Mouse (Mus musculus) activated CD4-positive, CD25-positive, alpha-beta regulatory T cell, adult 4 months (primary cell): ENCODE data around the gene Krcc1. TPM values are rescaled to one million over a fixed set of nuclear protein-coding genes. Genes with fewer than 3 reads are reported as not detected.
"Not testable (repeated sequence)": the region's sequence is repeated elsewhere in the genome, so short reads cannot be mapped to it uniquely, and the experiment has no call there.

Experiments used
- ATAC-seq: one replicate; pipeline ENCODE4 v1.8.0; 2017
- polyA plus RNA-seq, 2 experiments: library from polyadenylated mRNA; unstranded; fragments of 100-300 nt; shearing (Covaris generic); gene quantifications; one replicate each; pipeline ENCODE4 v1.2.1; 2017

The Krcc1 gene
- polyA plus RNA-seq, 2 experiments from 2014 or later: 88.6 to 106 TPM

DNA sequence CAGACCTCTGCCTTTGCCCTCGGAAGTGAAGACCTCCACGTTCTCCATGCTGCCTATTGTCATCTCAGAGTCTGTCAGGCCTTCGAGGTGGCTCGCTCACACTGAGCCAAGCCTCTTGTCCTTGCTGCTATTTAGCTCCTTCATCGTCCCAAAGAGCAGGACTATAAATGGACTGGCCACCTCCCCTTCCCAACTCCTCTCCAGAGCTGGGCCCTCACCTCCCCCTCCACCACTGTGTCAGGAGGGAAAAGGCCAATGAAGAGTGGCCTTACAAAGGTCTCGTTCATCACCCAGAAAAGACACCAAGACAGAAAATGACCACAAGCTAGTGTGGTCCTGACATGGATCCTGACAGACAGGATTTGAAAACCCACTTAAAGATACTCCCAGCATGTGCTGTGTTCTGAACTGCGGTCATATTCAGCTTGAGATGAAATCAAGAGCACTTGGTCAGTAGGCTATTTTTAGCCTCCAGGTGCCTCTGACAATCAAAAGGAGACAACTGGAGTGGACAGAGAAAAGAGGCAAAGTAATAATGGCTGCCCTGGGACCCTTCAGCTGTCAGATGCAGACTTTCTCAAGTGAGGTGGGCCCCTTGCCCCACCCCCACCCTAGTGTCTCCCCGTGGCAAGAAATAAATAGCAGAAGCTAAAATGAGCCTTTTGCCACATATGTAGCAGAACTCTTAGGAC, 9.2 kb upstream of the Krcc1 start:
- no peak for ATAC-seq

DNA sequence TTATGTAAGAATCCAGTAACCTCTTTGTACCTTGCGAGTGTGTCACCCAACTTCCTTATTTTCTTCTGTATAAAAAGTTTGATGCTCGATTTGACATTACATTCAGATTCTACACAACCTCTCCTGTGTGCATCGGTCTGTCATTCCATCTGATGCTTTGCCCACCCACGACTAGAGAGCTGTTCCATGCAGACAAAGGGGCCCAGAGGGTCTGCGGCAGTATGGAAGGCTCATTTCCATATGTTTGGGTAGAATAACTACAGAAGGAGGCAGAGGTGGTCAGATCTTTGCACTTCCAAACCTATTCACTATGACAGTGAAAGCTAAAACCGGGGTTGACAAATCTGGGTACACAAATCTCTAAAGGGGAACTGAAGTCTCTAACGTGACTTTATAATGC, 3.9 kb upstream of the Krcc1 start:
- ATAC-seq: not testable (repeated sequence)

DNA sequence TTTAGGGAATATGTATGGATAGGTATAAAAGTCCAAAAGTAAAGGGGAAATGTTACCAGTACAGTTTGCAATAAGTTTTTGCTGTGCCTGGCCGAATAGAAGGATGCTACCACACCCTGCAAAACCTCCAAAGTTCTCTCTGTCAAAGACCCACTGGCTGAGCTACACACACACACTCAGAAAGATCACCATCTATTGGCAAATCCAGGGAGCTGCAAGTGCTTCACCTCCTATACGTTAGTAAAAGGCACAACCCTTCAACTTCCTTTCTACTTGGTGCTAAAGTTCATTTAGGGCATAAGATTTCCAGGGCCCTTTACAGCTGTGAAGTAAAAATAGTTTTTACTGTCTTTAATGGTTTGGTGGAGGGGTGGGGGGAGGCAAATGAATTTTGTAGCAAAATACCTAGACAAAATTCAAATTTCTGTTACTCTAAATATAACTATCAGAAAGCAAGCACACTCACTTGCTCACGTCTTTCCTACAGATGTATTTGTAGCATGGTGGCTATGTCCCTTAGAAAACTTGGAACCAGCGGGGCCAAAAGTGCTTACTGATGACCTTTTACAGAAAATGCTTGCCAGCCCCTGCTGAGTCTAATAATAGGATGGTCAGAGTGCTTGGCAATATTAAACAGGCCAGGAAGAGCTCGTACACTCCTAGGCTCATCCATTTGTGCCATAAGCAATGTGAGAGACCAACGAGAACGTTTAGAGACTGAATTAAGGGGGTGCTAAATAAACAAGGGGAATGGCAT, 2.4 kb upstream of the Krcc1 start:
- ATAC-seq: no peak

DNA sequence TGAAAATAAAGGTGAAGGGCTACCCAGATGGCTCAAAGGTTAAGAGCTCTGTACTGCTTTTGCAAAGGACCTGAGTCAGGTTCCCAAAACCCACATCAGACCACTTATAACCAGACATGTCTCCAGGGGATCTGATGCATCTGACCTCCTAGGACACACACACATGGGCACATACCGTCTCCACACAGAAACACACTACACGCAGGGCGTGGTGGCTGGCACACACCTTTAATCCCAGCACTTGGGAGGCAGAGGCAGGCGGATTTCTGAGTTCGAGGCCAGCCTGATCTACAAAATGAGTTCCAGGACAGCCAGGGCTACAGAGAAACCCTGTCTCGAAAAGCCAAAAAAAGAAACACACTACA, 1.8 kb upstream of the Krcc1 start:
- not testable (repeated sequence) for ATAC-seq

DNA sequence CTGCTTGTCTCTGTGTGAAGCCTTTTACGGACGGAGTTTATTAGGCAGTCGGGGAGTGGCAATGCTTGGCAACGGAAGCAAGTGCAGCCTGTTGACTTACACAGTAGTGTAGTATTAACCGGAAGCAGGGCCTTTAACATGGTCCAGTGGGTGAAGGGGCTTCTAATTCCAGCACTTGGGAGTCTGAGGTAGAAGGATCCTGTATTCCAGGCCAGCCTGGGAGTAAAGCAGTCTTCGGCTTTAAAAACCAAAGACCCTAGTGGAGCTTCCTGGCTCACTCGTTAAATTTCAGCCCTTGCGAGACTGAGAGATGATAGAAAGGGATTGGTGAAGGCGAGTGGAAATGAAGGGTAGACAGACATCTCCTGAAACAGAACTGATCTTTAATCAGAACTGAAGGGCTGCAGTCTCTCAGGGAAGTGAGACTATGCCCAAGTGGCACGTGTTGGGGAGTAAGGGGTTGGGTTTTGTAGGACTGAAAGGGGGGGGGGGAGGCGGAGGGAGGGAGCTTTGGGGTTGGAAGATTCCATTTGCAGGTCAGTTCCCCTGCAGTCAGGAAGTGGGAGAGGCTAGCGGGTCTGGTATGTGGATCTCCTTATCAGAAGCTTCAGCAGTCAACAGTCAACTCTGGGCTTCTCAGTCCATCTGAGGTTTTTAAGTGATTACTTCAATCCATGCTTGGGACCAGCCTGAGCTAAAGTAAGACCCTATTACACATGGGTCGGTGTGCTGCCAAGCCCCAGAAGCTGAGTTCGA, 998 bp upstream of the Krcc1 start:
- ATAC-seq: no peak

DNA sequence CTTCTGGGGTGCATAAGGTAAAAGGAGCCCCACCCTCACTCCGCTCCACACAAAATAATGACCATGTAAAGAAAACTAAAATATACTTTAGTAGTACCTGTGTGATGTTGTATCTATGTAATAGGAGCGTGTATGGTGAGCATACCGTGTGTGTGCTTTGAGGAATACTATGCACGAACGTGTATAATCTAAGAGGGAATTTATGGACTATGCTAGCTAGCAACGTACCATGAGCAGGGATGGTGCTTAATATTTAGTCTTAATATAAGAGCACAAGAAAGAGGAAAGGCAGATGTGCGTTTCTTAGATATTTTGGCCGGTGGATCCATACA, 454 bp upstream of the Krcc1 start:
- ATAC-seq: peak; percentile 8

DNA sequence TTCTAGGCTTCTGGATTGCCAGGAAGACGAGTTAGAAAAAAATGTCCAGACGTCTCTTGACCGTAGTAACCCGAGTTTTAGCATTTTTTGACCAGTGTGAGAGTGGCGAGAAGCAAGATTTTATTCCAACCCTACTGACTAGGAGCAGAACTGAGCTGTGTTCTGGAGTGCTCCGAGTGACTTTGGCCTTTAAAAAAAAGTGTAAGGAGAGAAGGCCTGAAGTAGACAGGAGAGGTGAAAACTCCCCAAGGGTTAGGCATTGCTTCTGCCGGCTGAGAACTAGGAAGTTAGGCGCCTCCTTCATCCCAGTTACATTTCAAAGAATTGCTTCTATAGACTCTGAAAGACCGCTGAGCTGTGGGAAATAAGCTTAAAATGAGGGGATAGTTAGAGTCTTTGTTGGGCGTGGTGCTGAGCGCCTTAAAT, 852 bp downstream of the Krcc1 start:
- no peak for ATAC-seq

DNA sequence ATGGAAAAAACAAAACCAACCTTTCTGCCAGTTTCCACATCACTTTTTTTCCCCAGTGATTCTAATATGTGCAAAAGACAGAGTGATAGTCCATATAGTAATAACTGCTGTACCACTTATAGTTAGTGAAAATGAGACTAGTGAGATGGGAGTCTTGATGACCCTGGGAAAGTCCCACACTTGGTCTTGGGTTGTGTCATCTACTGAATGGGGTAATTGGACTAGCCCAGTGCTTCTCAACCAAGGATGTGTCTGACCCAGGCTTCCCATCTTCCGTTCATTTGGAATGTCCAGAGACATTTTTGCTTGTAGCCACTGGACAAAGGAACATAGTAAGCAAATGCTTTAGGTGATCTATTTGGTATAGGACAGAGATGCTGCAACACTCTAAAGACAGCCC, 2.2 kb downstream of the Krcc1 start:
- no peak for ATAC-seq

DNA sequence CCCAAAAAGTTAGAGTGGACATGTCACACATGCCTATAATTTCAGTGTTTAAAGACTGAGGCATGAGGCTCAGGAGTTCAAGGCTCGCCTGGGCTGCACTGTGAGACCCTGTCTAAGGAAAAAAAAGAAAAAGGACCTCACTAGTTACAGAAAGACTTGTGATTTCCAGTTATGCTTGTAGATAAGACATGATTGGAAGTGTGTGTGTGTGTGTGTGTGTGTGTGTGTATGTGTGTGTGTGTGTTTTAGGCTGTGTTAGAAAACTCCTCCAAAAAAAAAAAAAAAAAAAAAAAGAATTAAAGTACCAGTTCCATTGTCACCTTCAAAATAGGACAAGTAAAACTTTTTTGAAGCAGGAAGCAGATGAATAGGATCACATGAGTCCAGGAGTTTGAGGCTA, 3.1 kb downstream of the Krcc1 start:
- no peak for ATAC-seq

DNA sequence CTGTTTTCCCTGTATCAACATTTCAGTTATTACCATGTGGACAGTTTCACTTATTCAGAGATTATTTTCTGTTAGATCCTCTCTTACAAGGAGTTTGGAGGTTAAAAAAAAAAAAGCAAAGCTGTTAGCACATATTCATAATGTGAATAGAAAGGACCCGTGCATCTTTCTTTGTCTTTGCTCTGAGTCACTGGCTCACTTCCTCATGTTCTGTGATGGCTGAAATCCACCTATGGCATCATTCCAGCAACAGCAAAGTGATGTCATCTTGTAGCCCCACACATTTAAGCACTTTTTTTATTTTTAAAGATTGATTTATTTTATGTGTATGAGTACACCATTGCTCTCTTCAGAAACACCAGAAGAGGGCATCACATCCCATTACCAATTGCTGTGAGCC, 7.9 kb downstream of the Krcc1 start:
- no peak for ATAC-seq

DNA sequence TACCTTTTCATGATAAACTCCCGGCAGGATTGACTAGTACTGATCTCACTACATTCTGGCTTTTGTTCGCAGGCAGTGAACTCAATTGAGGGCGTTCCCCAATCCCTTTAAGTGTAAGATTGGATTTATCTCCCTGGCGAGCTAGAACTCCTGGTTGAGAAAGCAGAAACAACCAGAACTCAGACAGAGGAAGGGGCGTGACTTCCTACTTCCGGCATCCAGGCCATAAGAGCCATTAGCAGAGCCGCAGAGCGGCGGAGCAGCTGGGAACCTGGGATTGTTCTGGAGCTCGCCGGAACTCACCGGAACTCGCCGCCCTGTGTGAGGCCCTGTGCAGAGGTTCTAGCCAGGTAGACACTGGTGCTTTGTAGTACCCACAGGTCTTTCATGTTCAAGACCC, 22.0 kb downstream of the Krcc1 start:
- no peak for ATAC-seq

DNA sequence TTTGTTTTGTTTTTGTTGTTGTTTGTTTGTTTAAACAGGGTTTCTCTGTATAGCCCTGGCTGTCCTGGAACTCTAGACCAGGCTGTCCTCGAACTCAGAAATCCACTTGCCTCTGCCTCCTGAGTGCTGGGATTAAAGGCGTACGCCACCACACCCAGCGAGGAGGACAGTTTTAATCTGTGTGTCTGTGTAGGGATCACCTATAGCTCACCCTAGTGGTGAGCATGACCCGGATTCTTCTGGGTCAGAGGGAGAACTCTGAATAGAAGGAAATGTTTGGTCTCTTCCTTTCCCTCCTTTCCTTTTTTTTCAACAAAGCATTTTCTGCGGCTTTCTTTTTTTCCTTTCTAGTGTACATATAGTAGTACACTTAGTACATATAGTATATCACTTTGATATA, 23.8 kb downstream of the Krcc1 start:
- no peak for ATAC-seq

DNA sequence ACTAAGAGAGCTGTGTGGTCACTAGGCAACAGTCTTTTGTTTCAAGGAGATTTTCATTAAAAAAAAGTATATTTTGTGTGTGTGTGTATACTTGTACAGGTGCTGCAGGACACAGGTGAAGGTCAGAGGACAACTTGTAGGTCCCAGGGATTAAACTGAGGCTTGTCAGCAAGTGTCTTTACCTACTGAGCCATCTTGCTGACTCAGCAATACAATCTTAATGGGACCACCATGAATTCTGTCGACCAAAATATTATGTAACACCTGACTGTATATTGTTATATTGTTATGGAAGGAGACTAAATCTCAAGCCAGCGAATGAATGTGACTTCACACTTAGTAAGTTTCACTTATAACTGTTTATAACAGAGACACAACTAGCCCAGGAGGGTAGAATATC, 26.6 kb downstream of the Krcc1 start:
- ATAC-seq: no peak

DNA sequence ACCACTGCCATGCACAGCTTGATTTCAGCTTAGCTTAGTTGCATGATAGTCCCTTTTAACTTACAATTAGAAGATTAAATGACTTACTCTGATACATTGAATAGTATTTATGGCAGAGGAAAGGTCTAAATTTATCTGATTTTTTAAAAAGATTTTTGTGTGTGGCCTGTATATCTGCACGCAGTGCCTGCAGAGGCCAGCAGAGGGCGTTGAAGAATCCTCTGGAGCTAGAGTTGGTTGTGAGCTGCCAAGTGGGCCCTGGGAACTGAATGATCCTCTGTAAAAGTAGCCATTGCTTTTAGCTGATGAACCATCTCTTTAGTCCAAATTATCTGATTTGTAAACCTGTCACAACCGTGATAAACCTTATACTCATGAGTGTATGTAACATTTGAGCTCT, 27.3 kb downstream of the Krcc1 start:
- ATAC-seq: no peak

DNA sequence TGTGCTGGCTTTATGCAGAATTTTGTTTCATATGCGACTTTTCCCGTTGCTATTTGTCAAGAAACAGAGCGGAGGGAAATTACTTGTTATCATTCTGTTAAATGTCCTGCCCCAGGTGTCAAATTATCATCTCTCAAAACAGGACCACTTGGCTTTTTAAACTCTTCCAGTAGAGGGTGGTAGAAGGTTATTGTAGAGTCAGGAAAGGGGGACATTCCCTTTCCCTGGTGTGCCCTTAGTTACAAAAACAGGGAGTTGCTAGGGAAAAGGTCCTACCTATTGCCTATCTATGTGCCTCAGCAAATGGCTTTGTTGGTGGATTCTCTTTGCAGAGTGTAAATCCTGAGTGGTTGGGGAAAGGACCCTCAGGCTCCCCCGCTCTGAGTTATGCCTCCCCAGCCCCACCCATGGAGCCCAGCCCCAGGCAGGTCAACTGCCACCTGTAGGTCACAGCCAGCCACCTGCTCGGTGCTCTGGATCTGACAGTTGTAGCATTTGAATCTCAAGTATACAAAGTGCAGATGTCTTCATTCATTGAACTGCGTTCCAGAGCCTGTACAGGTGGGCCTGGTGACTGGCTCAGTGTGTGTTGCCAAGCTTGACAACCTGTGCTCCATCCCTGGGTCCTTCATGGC, 30.7 kb downstream of the Krcc1 start:
- ATAC-seq: no peak

DNA sequence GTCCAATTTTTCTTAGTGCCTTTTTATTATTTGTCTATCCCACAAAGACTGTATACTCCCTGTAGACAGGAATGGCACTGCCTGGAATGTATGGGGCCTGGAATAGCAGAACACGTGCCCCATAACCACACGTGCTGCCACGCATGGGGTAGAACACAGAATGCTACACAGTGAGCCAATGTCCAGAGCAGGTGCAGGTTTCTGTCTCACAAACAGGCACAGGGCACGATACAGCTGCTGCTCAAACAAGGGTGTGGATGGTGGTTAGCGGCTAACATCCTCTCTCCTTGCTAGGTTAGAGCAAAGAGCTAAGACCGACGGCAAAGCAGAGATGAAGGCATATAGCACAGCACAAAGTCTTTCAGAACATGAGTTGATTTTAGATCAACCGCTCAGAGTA, 36.0 kb downstream of the Krcc1 start:
- no peak for ATAC-seq

DNA sequence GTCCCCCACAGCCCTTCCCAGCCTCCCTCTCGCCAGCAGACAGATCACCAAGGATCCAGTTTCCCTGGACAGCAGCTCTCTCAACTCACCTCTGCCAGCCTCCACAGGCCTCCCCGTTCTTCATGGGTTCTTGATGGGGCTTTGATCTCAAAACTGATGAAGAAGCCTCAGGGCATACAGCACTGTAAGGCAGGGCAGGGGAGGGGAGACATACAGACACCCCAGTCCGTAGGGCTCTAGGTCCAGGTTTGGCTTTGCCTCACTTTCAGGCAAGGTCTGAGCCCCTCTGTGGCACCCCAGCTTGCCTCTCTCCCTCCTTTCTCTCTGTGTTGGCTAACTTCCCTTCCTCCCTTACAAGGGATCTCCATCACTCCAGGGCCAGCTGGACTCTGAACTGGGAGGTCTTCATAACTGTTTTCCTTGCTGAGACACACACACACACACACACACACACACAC, 50.4 kb downstream of the Krcc1 start, which contains the start of gene Smyd1:
TSS of gene Smyd1 (minus strand) at position 408 of the 458 bp plus-strand sequence.
- ATAC-seq: no peak

DNA sequence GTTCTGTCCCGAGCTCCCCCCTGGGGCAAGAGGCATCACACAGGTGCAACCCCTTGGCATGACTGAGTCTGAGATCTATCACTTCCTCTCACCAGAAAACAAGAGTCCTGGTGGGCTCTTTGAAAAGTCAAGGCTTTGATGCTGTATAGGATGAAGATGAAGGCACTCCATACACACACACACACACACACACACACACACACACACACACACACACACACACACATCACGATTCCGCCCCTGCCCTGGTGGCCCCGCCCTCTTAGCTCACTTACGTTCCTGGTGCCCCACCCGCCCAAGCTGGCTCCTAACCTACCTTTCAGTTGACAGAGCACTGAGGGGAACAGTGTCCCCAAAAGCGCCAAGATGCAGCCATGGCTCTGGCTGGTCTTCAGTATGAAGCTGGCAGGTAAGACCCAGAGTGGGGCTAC, 51.0 kb downstream of the Krcc1 start, which contains the start of gene Cd8b1:
TSS of gene Cd8b1 (plus strand) at position 298 of the 431 bp plus-strand sequence.
- ATAC-seq: peak; percentile 76

DNA sequence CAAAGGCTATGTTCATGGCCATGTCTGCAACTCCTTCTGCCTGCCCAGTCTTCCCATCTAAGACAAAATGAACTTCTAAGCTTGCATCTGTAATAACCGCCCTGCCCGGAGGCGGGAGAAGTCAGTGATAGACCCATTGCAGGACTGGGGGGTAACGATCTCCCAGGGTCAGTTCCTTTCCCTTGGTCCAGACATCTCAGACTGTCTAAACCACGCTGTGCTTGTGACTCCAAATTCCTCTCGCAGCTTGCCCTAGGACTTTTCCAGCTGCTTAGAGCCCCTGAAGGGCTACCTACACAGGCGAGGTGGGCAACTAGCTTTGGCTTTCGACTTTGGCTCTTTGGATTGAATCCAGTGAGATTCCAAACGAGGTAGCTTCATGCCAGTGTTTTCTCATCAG, 53.3 kb downstream of the Krcc1 start:
- no peak for ATAC-seq

DNA sequence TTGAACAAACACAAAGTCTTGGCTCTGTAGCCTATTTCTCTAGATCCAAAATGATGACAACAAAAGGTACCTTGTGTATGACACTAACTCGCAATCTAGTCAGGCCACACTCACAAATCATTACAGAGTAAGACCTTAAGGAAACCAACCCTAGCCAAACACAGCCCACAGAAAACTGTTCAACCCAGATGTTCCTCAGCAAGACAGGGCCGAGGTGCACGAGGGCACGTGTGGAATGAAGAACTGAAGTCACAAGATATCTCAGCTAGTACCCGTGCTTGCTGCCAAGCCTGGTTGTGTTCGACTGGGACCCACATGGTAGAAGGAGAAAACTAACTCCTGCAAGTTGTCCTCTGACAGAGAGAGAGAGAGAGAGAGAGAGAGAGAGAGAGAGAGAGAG, 58.4 kb downstream of the Krcc1 start:
- ATAC-seq: no peak

DNA sequence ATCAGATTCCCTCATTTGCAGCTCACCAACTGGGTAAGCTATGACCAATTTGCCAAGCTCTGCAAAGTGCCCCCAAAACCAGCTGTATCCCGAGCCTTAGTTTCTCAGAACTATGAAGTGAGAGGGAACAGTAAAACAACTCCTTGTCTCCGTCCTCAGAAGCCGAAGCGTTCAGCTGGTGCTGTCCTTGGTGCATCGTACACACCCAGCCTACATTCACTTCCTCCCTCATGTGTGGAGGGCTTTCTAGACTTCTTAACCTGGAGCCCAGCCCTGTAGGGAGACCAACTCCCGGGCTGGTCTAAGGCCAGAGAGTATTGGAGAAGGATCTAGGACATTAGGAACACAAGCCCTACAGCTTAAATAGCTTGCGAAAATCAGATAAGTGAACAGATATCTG, 59.0 kb downstream of the Krcc1 start:
- no peak for ATAC-seq

DNA sequence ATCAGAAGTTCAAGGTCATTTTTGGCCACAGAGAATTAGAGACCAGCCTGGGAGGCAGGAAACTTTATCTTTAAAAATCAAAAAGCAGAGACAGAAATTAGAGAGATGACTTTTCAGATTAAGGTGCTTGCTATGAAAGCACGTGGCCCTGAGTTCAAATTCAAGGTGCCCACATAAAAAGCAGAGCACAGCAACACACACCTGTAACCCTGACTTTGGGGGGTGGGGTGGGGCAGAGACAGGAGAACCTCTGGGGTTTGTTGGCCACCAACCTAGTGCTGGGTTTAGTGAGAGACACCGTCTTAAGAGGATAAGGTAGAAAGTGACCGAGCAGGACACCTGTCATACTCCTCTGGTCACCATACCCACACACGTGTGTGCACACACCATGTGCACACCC, 60.0 kb downstream of the Krcc1 start:
- ATAC-seq: not testable (repeated sequence)
